Mouse (Mus musculus) lung, postnatal 14 days (tissue): ENCODE results near the gene Scarf2.
A peak's percentile ranks its signal among the peaks of the same experiment; 100 is the strongest.

Source experiments
- DNase-seq: peaks from one replicate; pipeline ENCODE4 v3.0.0; 2021

Scarf2 gene

GRCm38 (mm10) chr16:17799584-17799983 is 2.5 kb downstream of the Scarf2 start:
- DNase-seq, result no peak

GRCm38 (mm10) chr16:17801777-17802455 is 4.8 kb downstream of the Scarf2 start:
- no peak for DNase-seq

- no peak for DNase-seq
Measured at GRCm38 (mm10) chr16:17802456-17802838, 5.4 kb downstream of the Scarf2 start.

- DNase-seq, result peak; percentile 45
Measured at GRCm38 (mm10) chr16:17802839-17803674, 6.0 kb downstream of the Scarf2 start.

GRCm38 (mm10) chr16:17803675-17804448 is 6.8 kb downstream of the Scarf2 start:
- no peak for DNase-seq

- no peak for DNase-seq
Measured at GRCm38 (mm10) chr16:17804449-17804912, 7.4 kb downstream of the Scarf2 start.

- no peak for DNase-seq
Measured at GRCm38 (mm10) chr16:17804982-17805381, 7.9 kb downstream of the Scarf2 start.

- no peak for DNase-seq
Measured at GRCm38 (mm10) chr16:17806581-17807191, 9.6 kb downstream of the Scarf2 start.

GRCm38 (mm10) chr16:17807192-17808009 is 10.3 kb downstream of the Scarf2 start:
- DNase-seq, result peak; percentile 82

GRCm38 (mm10) chr16:17809125-17809524 is 12.0 kb downstream of the Scarf2 start:
- DNase-seq, result no peak

- peak; percentile 64 for DNase-seq
Measured at GRCm38 (mm10) chr16:17809711-17810110, 12.6 kb downstream of the Scarf2 start.

GRCm38 (mm10) chr16:17812120-17812519 is 15.0 kb downstream of the Scarf2 start:
- DNase-seq, result peak; percentile 46

- no peak for DNase-seq
Measured at GRCm38 (mm10) chr16:17813173-17813572, 16.1 kb downstream of the Scarf2 start.

- DNase-seq, result peak; percentile 77
Measured at GRCm38 (mm10) chr16:17815411-17816402, 18.6 kb downstream of the Scarf2 start.

GRCm38 (mm10) chr16:17816528-17816927 is 19.4 kb downstream of the Scarf2 start:
- DNase-seq, result no peak

GRCm38 (mm10) chr16:17826500-17826899 is 29.4 kb downstream of the Scarf2 start:
- DNase-seq, result no peak

GRCm38 (mm10) chr16:17828229-17828628 is 31.1 kb downstream of the Scarf2 start:
- no peak for DNase-seq

GRCm38 (mm10) chr16:17828867-17829266 is 31.8 kb downstream of the Scarf2 start:
- no peak for DNase-seq

GRCm38 (mm10) chr16:17830385-17831178 is 33.5 kb downstream of the Scarf2 start:
- no peak for DNase-seq

- no peak for DNase-seq
Measured at GRCm38 (mm10) chr16:17831781-17832180, 34.7 kb downstream of the Scarf2 start.
